Mouse (Mus musculus): Measurements from ENCODE around the gene 5031439G07Rik. TPM values are rescaled to one million over a fixed set of nuclear protein-coding genes. Genes with fewer than 3 reads are reported as not detected.
A peak's percentile ranks its signal among the peaks of the same experiment; 100 is the strongest.

5031439G07Rik gene
- polyA plus RNA-seq, 1 experiment from 2014 or later: 4.4 TPM

Small RNAs within 50 kb of the gene (microRNA-seq; reads per million reads assigned to microRNA genes)
- gene Mir1249: 12.8 reads per million, percentile 30 among the genes with 10 or more reads in this experiment

Other genes starting within 250 kb of the 5031439G07Rik start
- 0.05 and 0.55 TPM in 2 replicates for gene Phf21b, start 132.5 kb downstream of the 5031439G07Rik start, polyA plus RNA-seq (2015; fragmentation: Nextera tagmentation; extraction: Ambion mirVana)
- 0.52 and 0.56 TPM in 2 replicates for gene Gm29666, start 68.5 kb downstream of the 5031439G07Rik start, polyA plus RNA-seq (2015; fragmentation: Nextera tagmentation; extraction: Ambion mirVana)
- 18.7 and 20.6 TPM in 2 replicates for gene Nup50, start 65.1 kb downstream of the 5031439G07Rik start, polyA plus RNA-seq (2015; fragmentation: Nextera tagmentation; extraction: Ambion mirVana)
- gene Upk3a, start 28.6 kb upstream of the 5031439G07Rik start, polyA plus RNA-seq (2015; fragmentation: Nextera tagmentation; extraction: Ambion mirVana): 0.47 and 2.7 TPM in 2 replicates
- 17.0 and 18.2 TPM in 2 replicates for gene Fam118a, start 40.4 kb upstream of the 5031439G07Rik start, polyA plus RNA-seq (2015; fragmentation: Nextera tagmentation; extraction: Ambion mirVana)
- gene Smc1b, start 143.4 kb upstream of the 5031439G07Rik start, polyA plus RNA-seq (2015; fragmentation: Nextera tagmentation; extraction: Ambion mirVana): 0.07 and 0.08 TPM in 2 replicates
- 0.20 and 0.29 TPM in 2 replicates for gene Ribc2, start 143.5 kb upstream of the 5031439G07Rik start, polyA plus RNA-seq (2015; fragmentation: Nextera tagmentation; extraction: Ambion mirVana)
- gene Fbln1, start 217.4 kb upstream of the 5031439G07Rik start, polyA plus RNA-seq (2015; fragmentation: Nextera tagmentation; extraction: Ambion mirVana): 109 and 124 TPM in 2 replicates